Mouse (Mus musculus): ENCODE data around the gene Rarb.

Rarb gene

GRCm38 (mm10) chr14:16525137-16525924 is 293.6 kb downstream of the Rarb start:
- DNase-seq = no peak

- DNase-seq = no peak
These were observed 296.1 kb downstream of the Rarb start for GRCm38 (mm10) chr14:16522852-16523251.

GRCm38 (mm10) chr14:16519588-16520167 is 299.3 kb downstream of the Rarb start:
- peak in 1 of 2 experiments; percentile 20 for DNase-seq

- DNase-seq = no peak
These were observed 301.0 kb downstream of the Rarb start for GRCm38 (mm10) chr14:16517958-16518357.

GRCm38 (mm10) chr14:16515731-16516130 is 303.2 kb downstream of the Rarb start:
- DNase-seq = no peak

- peak in 1 of 2 experiments; percentile 42 for DNase-seq
These were observed 308.4 kb downstream of the Rarb start for GRCm38 (mm10) chr14:16510574-16510973.

GRCm38 (mm10) chr14:16509825-16510224 is 309.1 kb downstream of the Rarb start:
- peak; percentile 19 to 29 for DNase-seq

GRCm38 (mm10) chr14:16508760-16509159 is 310.2 kb downstream of the Rarb start:
- no peak for DNase-seq

GRCm38 (mm10) chr14:16497226-16497661 is 321.7 kb downstream of the Rarb start:
- peak in 1 of 2 experiments; percentile 24 for DNase-seq

- DNase-seq = peak; percentile 37 to 53
These were observed 335.1 kb downstream of the Rarb start for GRCm38 (mm10) chr14:16483656-16484380.

- no peak for DNase-seq
These were observed 338.3 kb downstream of the Rarb start for GRCm38 (mm10) chr14:16480621-16481020.

GRCm38 (mm10) chr14:16479521-16479920 is 339.4 kb downstream of the Rarb start:
- no peak for DNase-seq

GRCm38 (mm10) chr14:16478606-16479323 is 340.2 kb downstream of the Rarb start:
- DNase-seq = no peak

GRCm38 (mm10) chr14:16448269-16448987 is 370.5 kb downstream of the Rarb start:
- no peak for DNase-seq

- DNase-seq = peak in 1 of 2 experiments; percentile 19
These were observed 371.4 kb downstream of the Rarb start for GRCm38 (mm10) chr14:16447587-16447986.

- DNase-seq = no peak
These were observed 374.1 kb downstream of the Rarb start for GRCm38 (mm10) chr14:16444859-16445258.

GRCm38 (mm10) chr14:16439385-16440126 is 379.4 kb downstream of the Rarb start:
- DNase-seq = no peak

- no peak for DNase-seq
These were observed 381.6 kb downstream of the Rarb start for GRCm38 (mm10) chr14:16437386-16437785.

GRCm38 (mm10) chr14:16434396-16435171 is 384.4 kb downstream of the Rarb start:
- DNase-seq = peak; percentile 71 to 74

GRCm38 (mm10) chr14:16433206-16433605 is 385.8 kb downstream of the Rarb start:
- DNase-seq = no peak

GRCm38 (mm10) chr14:16432550-16432949 is 386.4 kb downstream of the Rarb start:
- no peak for DNase-seq
